Mouse (Mus musculus): ENCODE data around the gene Gm49601.

GRCm38 (mm10) chr16:18642291-18642690 lies 16.1 kb upstream of the Gm49601 start:
- TF ChIP-seq CTCF (IDR thresholded peaks at IDR 0.05; ENCODE audit: low read depth, low read length) (no peak), TAL1 (conservative IDR thresholded peaks at IDR 0.05; ENCODE audit: low read depth, low read length) (no peak)

Measured in G1E (cell line).